Mouse (Mus musculus) mouse embryonic stem cell (cell line): ENCODE data around the gene Colca2.

ENCODE experiments used
- in situ Hi-C, 2 experiments: fragments of 300-500 bp; cut with MboI; formaldehyde crosslinking; loops; 1 replicate in 1 of 2; 3 replicates in 1 of 2; pipeline ENCODE4 v1.14.3; 2019 to 2020; ENCODE audit warnings: low sequenced_read_pairs in 2 of 2, low pct_unique_long_range_greater_than_20kb in 1 of 2, mixed read lengths in 1 of 2; ENCODE audit not compliant: unreplicated experiment in 1 of 2

Gene Colca2

DNA sequence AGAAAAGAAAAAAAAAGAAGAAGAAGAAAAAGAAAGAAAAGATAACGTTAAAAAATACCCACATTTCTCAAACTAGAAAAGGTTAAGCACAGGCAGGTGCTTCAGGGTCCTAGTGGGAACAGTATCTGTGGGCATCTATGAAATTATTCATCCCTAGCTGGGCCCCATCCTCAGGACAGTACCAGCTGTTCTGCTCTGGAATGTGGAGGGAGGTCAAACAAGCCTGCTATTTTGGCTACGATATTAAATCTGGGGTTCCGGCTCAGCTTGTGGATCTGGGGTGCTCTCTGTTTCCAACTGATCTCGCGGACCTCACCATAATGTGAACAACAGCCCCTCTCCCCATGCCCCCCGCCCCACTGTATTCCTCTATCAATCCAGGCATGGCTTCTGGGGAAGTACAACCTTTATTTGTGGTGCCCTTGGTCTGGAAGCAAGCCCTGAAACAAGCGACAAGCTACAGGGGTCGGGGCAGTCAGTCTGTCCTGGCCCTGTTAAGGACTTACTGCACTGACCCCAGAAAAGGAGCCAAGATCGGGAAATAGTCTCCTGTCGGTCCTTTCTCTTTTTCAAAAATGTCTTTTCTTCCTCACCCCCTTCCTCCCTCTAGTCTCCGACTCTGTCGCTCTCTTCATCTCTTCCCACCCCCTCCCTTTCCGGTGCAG lies 403 bp downstream of the Colca2 start:
- in situ Hi-C loops = loop anchor here in 1 of 2 experiments (25.0 kb wide), 1 partner anchor 416 kb away; no protein-coding TSS in a partner anchor

DNA sequence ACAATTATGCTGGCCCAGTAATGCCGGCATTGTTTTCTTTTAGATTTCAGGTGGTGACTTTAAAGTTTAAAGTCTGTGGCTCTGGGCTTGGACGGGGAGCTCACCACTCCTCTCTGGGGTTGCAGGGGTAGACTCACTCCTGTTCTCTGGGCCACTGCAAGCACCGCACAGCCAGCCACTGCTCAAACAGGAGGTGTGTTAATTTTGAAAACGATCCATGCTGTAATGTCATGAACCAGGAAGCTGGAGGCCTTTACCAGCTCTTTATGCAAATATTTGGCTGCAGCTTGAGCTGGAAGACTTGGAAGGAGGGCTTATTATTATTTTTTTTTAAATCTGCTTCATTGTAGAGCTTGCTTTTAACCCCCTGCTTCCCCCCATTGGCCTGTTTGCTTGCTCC lies 3.7 kb downstream of the Colca2 start:
- in situ Hi-C loops = loop anchor here in 1 of 2 experiments (25.0 kb wide), 1 partner anchor 412 kb away; no protein-coding TSS in a partner anchor

GRCm38 (mm10) chr9:51273581-51274154 lies 4.7 kb downstream of the Colca2 start:
- in situ Hi-C loops = no loop called here

DNA sequence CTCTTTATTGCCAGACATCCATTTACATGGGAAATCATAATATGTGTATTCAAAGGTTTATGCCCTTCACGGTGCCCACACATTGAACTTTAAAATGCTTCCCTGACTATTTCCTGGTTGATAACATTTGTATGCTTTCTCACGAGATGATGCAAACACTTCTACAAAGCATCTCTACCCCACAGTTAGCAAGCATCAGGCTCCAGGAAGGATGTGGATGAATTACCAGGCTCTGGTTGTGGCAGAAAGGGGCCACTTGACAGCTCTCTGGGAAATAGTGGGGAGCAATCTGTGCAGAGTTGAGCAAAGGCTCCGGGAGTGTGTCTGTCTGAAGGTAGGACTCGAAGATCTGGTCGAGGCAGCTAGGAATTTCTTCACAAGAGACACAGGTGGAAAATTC lies 6.3 kb downstream of the Colca2 start:
- in situ Hi-C loops = no loop called here

- in situ Hi-C loops = no loop called here
Measured at GRCm38 (mm10) chr9:51271073-51271472, 7.3 kb downstream of the Colca2 start.

DNA sequence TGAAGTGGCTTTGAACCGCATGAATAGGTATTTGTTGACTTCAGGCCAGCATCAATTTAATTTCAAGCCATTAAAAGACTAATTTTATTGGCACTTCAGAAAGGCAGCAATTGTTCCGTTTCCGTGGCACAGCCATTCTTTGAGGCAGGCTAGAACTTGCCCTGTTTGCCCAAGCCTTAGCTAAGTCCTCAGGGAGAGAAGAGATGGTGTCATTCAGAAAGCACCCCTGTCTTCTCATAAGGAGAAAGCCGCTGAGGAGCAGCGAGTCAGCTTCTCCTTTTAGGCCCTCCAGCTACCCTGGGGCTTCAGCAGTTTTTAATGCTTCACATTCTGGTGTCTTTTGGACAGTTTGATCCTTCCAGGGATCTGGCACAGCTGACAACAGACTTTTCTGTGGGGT lies 9.5 kb downstream of the Colca2 start:
- in situ Hi-C loops = no loop called here

GRCm38 (mm10) chr9:51258426-51258825 lies 19.9 kb downstream of the Colca2 start:
- in situ Hi-C loops = no loop called here

DNA sequence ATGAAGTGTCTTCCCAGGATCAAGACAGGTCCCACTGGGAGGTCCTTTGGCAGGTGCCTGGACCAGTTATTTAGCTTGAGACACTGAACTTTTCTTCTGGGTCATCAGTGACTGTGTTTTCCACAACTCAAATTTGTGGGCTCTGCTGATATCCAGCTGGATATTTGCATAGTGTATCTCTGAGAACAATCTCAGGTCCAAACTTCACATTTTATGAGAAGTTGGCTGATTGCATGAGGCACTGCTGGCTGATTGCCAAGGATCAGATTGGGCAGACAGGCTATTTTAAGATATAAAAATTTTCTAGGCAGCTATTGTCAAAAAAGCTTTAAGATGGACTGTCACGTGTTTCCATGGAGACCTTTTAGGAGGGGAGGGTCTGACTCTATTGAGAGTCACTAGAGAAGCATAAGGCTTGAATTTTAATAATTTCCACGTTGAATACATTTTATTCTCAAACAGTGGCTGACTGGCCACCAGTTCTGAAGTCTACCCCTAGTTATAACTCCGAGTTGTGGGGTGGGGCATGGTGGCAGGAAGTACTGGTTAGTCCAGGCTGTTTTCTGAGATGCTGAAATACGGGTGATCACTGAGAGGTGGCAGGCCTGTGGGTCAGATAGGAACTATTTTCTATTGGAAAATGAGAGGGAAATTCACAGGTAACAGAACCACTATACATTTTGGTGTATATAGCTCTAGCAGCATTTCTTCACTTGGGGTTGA lies 21.4 kb downstream of the Colca2 start:
- in situ Hi-C loops = no loop called here

GRCm38 (mm10) chr9:51238741-51239385 lies 39.5 kb downstream of the Colca2 start:
- in situ Hi-C loops = no loop called here

DNA sequence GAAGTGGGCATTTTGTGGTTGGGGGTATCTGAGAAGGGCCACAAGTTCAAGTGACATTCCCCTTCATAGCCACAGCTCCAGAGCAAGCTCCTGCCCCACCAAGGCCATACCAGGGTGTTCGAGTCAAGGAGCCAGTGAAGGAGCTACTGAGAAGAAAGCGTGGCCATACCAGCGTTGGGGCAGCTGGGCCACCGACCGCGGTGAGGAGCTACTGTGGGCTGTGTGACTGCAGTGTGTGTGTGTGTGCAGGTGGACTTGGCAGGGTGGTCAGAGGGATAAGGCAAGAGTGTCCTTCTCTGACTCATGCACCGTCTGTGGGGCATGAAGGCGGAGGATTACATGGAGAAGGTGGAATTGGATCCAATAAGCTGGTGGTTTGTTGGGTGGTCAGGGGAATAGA lies 46.2 kb downstream of the Colca2 start:
- in situ Hi-C loops = no loop called here

- in situ Hi-C loops = no loop called here
Measured at GRCm38 (mm10) chr9:51230701-51231389, 47.5 kb downstream of the Colca2 start.

GRCm38 (mm10) chr9:51225636-51226166 lies 52.7 kb downstream of the Colca2 start:
- in situ Hi-C loops = no loop called here
